Mouse (Mus musculus) skeletal muscle tissue, postnatal 0 days (tissue): ENCODE data around the gene Lmx1b. TPM values are rescaled to one million over a fixed set of nuclear protein-coding genes. Genes with fewer than 3 reads are reported as not detected.

Source experiments
- polyA plus RNA-seq: library from polyadenylated mRNA; unstranded; fragments of >200 nt; fragmentation: Nextera tagmentation; extraction: Ambion mirVana; gene quantifications from 2 replicates; pipeline ENCODE4 v1.2.1, GENCODE M21; 2015

The Lmx1b gene
- 0.02 and 0.05 TPM in 2 replicates for polyA plus RNA-seq

DNA sequence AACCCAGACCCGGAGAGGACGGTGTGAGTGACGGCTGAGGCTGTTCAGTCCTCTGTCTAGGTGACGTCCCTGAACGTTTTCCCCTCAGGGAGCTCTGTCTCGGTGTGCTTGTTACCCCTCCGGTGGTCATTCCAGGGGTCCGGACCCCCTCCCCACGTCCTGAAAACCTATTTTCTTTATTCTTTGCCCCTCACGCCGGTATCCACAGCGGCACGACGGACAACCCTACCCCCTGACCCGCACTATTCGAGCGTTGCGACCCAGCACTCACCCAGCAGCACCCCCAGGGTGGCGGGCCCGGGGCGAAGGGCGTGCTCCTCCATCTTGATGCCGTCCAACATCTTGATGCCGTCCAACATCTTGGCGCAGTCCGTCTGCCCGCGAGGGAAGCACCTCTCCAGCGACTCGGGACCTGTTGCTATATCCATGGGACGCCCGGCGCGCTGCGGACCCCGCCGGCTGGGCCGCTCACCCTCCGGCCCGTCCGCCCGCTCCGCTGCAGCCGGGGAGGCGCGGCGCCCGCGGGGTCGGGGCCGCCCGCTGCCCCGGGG lies at the start of gene Lmx1b:
Gene Lmx1b, minus strand, starts transcription at position 341 of the 551 bp plus-strand sequence.

Other genes starting within 250 kb of the Lmx1b start
- gene Zbtb34, start 209.2 kb downstream of the Lmx1b start, polyA plus RNA-seq, result 1.6 and 1.7 TPM in 2 replicates
- 9.5 and 10.4 TPM in 2 replicates for gene Zbtb43, start 172.0 kb downstream of the Lmx1b start, polyA plus RNA-seq
- 12.4 and 16.1 TPM in 2 replicates for gene Mvb12b, start 247.4 kb upstream of the Lmx1b start, polyA plus RNA-seq